Mouse (Mus musculus): Measurements from ENCODE around the gene Cxcl5. TPM values are rescaled to one million over a fixed set of nuclear protein-coding genes. Genes with fewer than 3 reads are reported as not detected.

Cxcl5 gene
- polyA plus RNA-seq, 1 experiment from 2014 or later: 1.2 TPM

DNA sequence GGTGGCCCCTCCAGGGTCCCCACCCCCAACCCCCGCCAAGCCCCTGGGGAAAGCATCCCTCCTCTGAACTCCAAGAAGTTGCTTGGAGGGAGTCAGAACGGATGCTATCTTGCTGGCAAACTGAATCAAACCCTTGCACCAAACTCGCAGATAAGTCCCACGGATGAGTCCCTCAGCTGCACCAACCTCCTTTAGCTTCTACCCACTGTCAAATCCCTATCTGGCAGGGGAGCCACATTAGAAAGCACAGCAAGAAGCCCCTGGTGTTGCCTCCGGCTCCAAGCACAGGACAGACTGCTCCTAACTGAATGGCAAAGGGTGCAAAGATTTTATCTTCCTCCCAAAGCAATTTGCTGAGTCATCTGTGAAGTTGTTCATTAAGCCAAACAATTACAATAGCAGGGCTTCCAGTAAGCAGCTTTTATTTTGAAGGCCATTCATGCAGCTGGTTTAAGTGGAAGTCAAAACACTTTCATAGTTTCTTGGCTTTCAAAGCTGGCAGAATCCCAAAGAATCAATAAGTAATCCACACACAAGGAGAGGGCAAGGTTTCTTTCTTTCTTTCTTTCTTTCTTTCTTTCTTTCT lies 1.0 kb upstream of the Cxcl5 start:
- 30% methylated on average over 5 of the region's 5 CpGs for WGBS
- Histone ChIP-seq H3K4me3 (ENCODE audit: low read depth, low read length) (no peak overlapping the region), H3K27me3 (ENCODE audit: control insufficient read depth, insufficient read depth, low read length) (peaks cover 8% of the 10 kb centered on the region)

DNA sequence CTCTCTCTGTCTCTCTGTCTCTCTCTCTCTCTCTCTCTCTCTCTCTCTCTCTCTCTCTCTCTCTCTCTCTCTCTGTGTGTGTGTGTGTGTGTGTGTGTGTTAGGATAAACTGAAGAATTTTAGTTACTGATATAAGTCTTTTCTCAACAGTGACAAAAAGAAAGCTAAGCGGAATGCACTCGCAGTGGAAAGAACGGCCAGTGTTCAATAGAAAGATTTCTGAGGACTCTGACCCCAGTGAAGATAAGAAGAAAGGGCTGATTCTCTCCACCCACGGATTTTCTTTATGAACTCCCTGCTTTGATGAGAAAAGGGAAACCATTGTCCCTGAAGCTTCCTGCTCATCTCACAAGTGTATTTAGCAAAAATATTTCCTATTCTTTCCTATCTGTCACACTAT lies 1.1 kb downstream of the Cxcl5 start:
- Histone ChIP-seq H3K27ac (replicated peaks; ENCODE audit: low read depth, low read length) (no peak overlapping the region), H3K36me3 (replicated peaks; ENCODE audit: control insufficient read depth, insufficient read depth, low read depth, low read length) (no peaks in the 10 kb centered on the region), H3K4me2 (ENCODE audit: low read depth, low read length) (no peak overlapping the region), H3K4me3 (ENCODE audit: low read depth, low read length) (no peak overlapping the region), H3K27me3 (ENCODE audit: control insufficient read depth, insufficient read depth, low read length) (peaks cover 8% of the 10 kb centered on the region), H3K9me3 (replicated peaks; ENCODE audit: control insufficient read depth, low read length) (no peaks in the 10 kb centered on the region), H3K9ac (replicated peaks; ENCODE audit: low read length) (no peak overlapping the region), H3K4me1 (ENCODE audit: control insufficient read depth, insufficient read depth, low read length) (peaks cover 4% of the 10 kb centered on the region; the same call in 1 of the 2 replicates)
- no peak for DNase-seq (ENCODE audit: low spot score)
- 67% methylated on average over 4 of the region's 4 CpGs for WGBS
- no peak for ATAC-seq (replicated peaks; ENCODE audit: insufficient number of reproducible peaks, low FRiP score, low TSS enrichment, low read depth)

More for the DNA sequence above, 1.0 kb upstream of the Cxcl5 start:
- H3K9me3 ChIP-seq (replicated peaks; ENCODE audit: control insufficient read depth, low read length): no peaks in the 10 kb centered on the region
- no peak overlapping the region for H3K4me2 ChIP-seq (ENCODE audit: low read depth, low read length)
- H3K27ac ChIP-seq (replicated peaks; ENCODE audit: low read depth, low read length): no peak overlapping the region
- H3K9ac ChIP-seq (replicated peaks; ENCODE audit: low read length): no peak overlapping the region
- peaks cover 4% of the 10 kb centered on the region; the same call in 1 of the 2 replicates for H3K4me1 ChIP-seq (ENCODE audit: control insufficient read depth, insufficient read depth, low read length)
- no peaks in the 10 kb centered on the region for H3K36me3 ChIP-seq (replicated peaks; ENCODE audit: control insufficient read depth, insufficient read depth, low read depth, low read length)
- no peak for ATAC-seq (replicated peaks; ENCODE audit: insufficient number of reproducible peaks, low FRiP score, low TSS enrichment, low read depth)
- no peak for DNase-seq (ENCODE audit: low spot score)

DNA sequence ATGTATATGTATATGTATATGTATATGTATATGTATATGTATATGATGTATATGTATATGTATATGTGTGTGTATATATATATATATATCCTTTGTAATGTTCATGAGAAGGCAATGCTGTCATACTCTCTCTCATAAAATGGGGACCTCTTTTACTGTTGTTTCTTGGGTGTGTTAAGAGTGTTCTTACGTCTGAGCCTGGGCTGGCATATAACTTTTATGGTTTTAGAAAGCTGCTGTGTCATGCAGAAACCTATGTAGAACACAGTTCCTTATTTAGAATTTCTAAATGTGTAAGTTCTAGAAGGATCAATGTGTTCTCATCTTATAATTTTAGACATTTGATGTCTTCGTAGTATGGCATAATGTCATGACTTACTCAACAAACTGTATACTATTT lies 1.7 kb downstream of the Cxcl5 start:
- H3K4me3 ChIP-seq (ENCODE audit: low read depth, low read length): no peak overlapping the region
- peaks cover 4% of the 10 kb centered on the region; the same call in 1 of the 2 replicates for H3K4me1 ChIP-seq (ENCODE audit: control insufficient read depth, insufficient read depth, low read length)
- no peak overlapping the region for H3K4me2 ChIP-seq (ENCODE audit: low read depth, low read length)
- 93% methylated on average over 2 of the region's 2 CpGs for WGBS
- peaks cover 8% of the 10 kb centered on the region for H3K27me3 ChIP-seq (ENCODE audit: control insufficient read depth, insufficient read depth, low read length)
- H3K9ac ChIP-seq (replicated peaks; ENCODE audit: low read length): no peak overlapping the region
- ATAC-seq (replicated peaks; ENCODE audit: insufficient number of reproducible peaks, low FRiP score, low TSS enrichment, low read depth) (no peak), DNase-seq (ENCODE audit: low spot score) (no peak)
- no peaks in the 10 kb centered on the region for H3K9me3 ChIP-seq (replicated peaks; ENCODE audit: control insufficient read depth, low read length)
- H3K27ac ChIP-seq (replicated peaks; ENCODE audit: low read depth, low read length): no peak overlapping the region
- no peaks in the 10 kb centered on the region for H3K36me3 ChIP-seq (replicated peaks; ENCODE audit: control insufficient read depth, insufficient read depth, low read depth, low read length)

DNA sequence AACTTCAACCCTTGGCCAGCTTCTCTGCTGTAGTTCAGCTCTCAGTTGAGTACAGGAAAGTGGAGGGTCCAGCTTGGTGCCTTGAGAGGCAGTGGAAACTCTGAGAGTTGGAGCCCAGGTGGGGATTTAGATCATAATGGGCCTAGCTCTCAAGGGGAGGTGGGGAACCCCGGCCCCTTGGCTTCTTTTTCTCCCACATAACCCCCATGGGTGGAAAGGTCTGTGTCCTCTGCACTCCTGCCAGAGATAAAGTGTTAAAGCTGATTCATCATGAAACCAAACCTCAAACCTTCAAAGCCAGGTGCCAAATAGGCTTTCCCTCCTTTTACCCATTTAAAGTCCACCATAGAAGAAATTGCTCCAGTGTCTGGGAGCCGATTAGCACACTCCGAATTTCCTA lies 2.7 kb downstream of the Cxcl5 start:
- no peaks in the 10 kb centered on the region for H3K9me3 ChIP-seq (replicated peaks; ENCODE audit: control insufficient read depth, low read length)
- DNase-seq (ENCODE audit: low spot score) (no peak), ATAC-seq (replicated peaks; ENCODE audit: insufficient number of reproducible peaks, low FRiP score, low TSS enrichment, low read depth) (no peak)
- WGBS: 80% methylated on average over 3 of the region's 3 CpGs
- H3K4me3 ChIP-seq (ENCODE audit: low read depth, low read length): no peak overlapping the region
- peaks cover 8% of the 10 kb centered on the region for H3K27me3 ChIP-seq (ENCODE audit: control insufficient read depth, insufficient read depth, low read length)
- H3K4me2 ChIP-seq (ENCODE audit: low read depth, low read length): no peak overlapping the region
- H3K4me1 ChIP-seq (ENCODE audit: control insufficient read depth, insufficient read depth, low read length): peaks cover 4% of the 10 kb centered on the region; the same call in 1 of the 2 replicates
- H3K36me3 ChIP-seq (replicated peaks; ENCODE audit: control insufficient read depth, insufficient read depth, low read depth, low read length): no peaks in the 10 kb centered on the region
- no peak overlapping the region for H3K27ac ChIP-seq (replicated peaks; ENCODE audit: low read depth, low read length)
- H3K9ac ChIP-seq (replicated peaks; ENCODE audit: low read length): no peak overlapping the region

DNA sequence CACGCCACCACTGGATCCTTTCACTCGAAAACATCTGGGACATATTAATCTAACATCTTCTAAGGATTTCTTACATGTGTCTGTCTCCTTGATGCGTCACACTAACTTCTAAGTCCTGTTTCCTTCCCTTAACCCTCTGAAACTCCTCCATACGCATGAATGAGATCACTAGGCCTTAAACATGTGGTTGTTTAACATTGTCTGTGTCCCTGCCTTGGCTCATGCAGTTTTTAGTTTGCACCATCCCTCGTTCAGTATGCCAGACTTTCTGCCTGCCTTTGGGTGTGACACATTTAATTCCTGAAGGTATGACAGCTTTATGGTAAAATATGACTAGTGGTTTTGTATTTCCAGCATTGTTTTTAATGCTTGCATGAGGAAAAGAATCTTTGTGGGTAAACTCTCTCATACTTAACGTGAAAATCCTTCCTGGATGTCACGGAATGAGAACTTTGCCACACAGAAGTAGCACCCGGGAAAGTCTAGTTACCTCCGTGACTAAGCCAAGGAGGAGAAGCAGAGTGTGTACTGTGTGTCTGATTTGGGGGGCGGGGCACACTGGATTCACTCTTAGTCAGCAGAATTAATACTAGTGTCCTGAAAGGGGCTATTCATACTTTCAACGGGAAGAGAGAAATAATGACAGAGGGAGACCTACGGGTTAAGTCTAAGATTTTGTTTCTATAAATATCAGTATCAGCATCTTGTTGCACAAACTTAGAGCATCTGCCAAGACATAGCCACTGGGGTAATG lies 4.9 kb downstream of the Cxcl5 start:
- ATAC-seq (replicated peaks; ENCODE audit: insufficient number of reproducible peaks, low FRiP score, low TSS enrichment, low read depth): no peak
- WGBS: 67% methylated on average over 12 of the region's 12 CpGs
- no peak overlapping the region for H3K9ac ChIP-seq (replicated peaks; ENCODE audit: low read length)

DNA sequence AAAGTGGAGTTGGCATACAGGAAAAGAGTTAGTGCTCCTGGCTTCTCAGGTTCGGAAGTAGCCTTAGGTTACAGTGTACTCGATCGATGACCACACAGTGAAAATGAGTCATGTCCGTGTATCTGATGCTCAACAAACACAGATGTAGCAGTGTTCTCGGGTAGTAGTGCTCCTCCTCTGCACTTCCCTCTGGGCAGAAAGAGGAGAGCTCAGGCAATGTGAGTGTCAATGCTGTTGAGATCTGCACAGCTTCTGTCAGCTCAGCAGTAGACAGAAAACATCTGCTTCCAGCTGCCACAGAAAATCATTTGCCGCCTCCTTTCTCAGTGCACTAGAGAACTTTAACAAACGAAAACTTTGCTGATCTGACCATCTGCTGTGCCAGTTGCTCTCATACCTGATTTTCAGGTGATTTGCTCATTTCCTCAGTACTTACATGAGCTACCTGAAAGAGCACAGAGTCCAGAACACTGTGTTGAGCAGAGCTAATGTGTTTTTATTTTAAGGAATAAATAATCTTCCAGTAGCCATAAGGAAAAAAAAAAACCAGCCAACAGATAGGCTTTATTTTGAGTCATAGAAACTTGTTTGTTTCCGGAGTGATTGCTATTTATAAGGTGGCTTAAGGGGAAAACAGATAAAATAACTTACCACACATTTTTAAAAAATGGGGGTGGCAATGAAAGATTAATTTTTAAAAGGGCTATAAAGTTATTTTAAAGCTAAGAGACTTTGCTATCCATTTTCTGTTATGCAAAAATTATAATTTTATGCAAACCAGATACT lies 6.9 kb downstream of the Cxcl5 start:
- Histone ChIP-seq H3K4me3 (ENCODE audit: low read depth, low read length) (no peak overlapping the region), H3K27me3 (ENCODE audit: control insufficient read depth, insufficient read depth, low read length) (no peaks in the 10 kb centered on the region), H3K27ac (replicated peaks; ENCODE audit: low read depth, low read length) (no peak overlapping the region), H3K4me1 (ENCODE audit: control insufficient read depth, insufficient read depth, low read length) (no peaks in the 10 kb centered on the region), H3K36me3 (replicated peaks; ENCODE audit: control insufficient read depth, insufficient read depth, low read depth, low read length) (no peaks in the 10 kb centered on the region), H3K4me2 (ENCODE audit: low read depth, low read length) (no peak overlapping the region), H3K9ac (replicated peaks; ENCODE audit: low read length) (no peak overlapping the region), H3K9me3 (replicated peaks; ENCODE audit: control insufficient read depth, low read length) (no peaks in the 10 kb centered on the region)
- DNase-seq (ENCODE audit: low spot score) (no peak), ATAC-seq (replicated peaks; ENCODE audit: insufficient number of reproducible peaks, low FRiP score, low TSS enrichment, low read depth) (no peak)
- 61% methylated on average over 8 of the region's 8 CpGs for WGBS

More for the DNA sequence above, 4.9 kb downstream of the Cxcl5 start:
- Histone ChIP-seq H3K4me3 (ENCODE audit: low read depth, low read length) (no peak overlapping the region), H3K4me2 (ENCODE audit: low read depth, low read length) (no peak overlapping the region), H3K9me3 (replicated peaks; ENCODE audit: control insufficient read depth, low read length) (no peaks in the 10 kb centered on the region), H3K36me3 (replicated peaks; ENCODE audit: control insufficient read depth, insufficient read depth, low read depth, low read length) (no peaks in the 10 kb centered on the region), H3K27ac (replicated peaks; ENCODE audit: low read depth, low read length) (no peak overlapping the region), H3K27me3 (ENCODE audit: control insufficient read depth, insufficient read depth, low read length) (peaks cover 8% of the 10 kb centered on the region), H3K4me1 (ENCODE audit: control insufficient read depth, insufficient read depth, low read length) (peaks cover 3% of the 10 kb centered on the region; the same call in 1 of the 2 replicates)
- no peak for DNase-seq (ENCODE audit: low spot score)

DNA sequence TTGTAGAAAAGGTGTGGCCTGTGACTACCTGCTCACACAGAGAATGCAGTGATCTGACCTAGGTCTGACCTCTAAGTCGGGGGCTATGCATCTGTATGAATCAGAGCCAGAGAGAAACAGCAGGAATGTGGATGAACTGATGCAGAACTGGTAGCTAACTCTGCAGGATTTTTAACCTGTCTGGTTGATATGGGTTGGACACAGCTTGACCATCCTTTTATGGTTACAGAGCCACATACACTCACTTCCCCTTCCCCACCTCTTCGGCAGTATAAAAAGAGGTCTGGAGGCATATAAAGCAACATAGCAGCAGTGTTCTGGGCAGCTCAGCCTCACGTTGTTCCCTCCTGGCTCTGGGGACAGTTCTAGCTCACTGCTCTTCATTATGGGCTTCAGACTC lies 9.1 kb downstream of the Cxcl5 start, which contains the start of gene Ppbp:
Gene Ppbp, plus strand, starts transcription at position 301 of the 400 bp plus-strand sequence.
- DNase-seq (ENCODE audit: low spot score) (no peak), ATAC-seq (replicated peaks; ENCODE audit: insufficient number of reproducible peaks, low FRiP score, low TSS enrichment, low read depth) (no peak)
- Histone ChIP-seq H3K4me3 (ENCODE audit: low read depth, low read length) (no peak within 1 kb of the TSS), H3K9me3 (replicated peaks; ENCODE audit: control insufficient read depth, low read length) (no peaks in the 10 kb centered on the region), H3K9ac (replicated peaks; ENCODE audit: low read length) (no peak within 1 kb of the TSS), H3K27ac (replicated peaks; ENCODE audit: low read depth, low read length) (no peak within 1 kb of the TSS), H3K4me1 (ENCODE audit: control insufficient read depth, insufficient read depth, low read length) (no peaks in the 10 kb centered on the region), H3K36me3 (replicated peaks; ENCODE audit: control insufficient read depth, insufficient read depth, low read depth, low read length) (no peaks in the 10 kb centered on the region), H3K27me3 (ENCODE audit: control insufficient read depth, insufficient read depth, low read length) (no peaks in the 10 kb centered on the region), H3K4me2 (ENCODE audit: low read depth, low read length) (no peak within 1 kb of the TSS)
- WGBS: 67% methylated on average over 3 of the region's 3 CpGs
